Mouse (Mus musculus): ENCODE results near the gene Itprip.
"Not testable (repeated sequence)": the region's sequence is repeated elsewhere in the genome, so short reads cannot be mapped to it uniquely, and the experiment has no call there.

The Itprip gene

GRCm38 (mm10) chr19:47853951-47854795 lies 64.9 kb downstream of the Itprip start:
- in situ Hi-C loops (cut with MboI, MseI) = no loop called here

GRCm38 (mm10) chr19:47853053-47853452 lies 66.0 kb downstream of the Itprip start:
- in situ Hi-C loops (cut with MboI, MseI) = no loop called here

GRCm38 (mm10) chr19:47852131-47852530 lies 67.0 kb downstream of the Itprip start:
- in situ Hi-C loops (cut with MboI, MseI) = not testable (repeated sequence)

GRCm38 (mm10) chr19:47849735-47850134 lies 69.4 kb downstream of the Itprip start:
- in situ Hi-C loops (cut with MboI, MseI) = no loop called here
